Mouse (Mus musculus): ENCODE measurements around the gene Chga. TPM values are rescaled to one million over a fixed set of nuclear protein-coding genes. Genes with fewer than 3 reads are reported as not detected.

Chga gene
- polyA plus RNA-seq, 1 experiment from 2014 or later: 194 TPM

- WGBS: 5% methylated on average over 11 of the region's 11 CpGs
- H3K4me1 ChIP-seq (ENCODE audit: control insufficient read depth, insufficient read depth, low read length): peaks cover 8% of the 10 kb centered on the region
- no peak for ATAC-seq
- H3K27me3 ChIP-seq (ENCODE audit: control insufficient read depth, insufficient read depth, low read depth, low read length): no peaks in the 10 kb centered on the region
- no peaks in the 10 kb centered on the region for H3K9me3 ChIP-seq (replicated peaks; ENCODE audit: control insufficient read depth, low read length, poor library complexity, severe bottlenecking)
- no peak overlapping the region for H3K4me2 ChIP-seq (ENCODE audit: low read length)
- no peak overlapping the region for H3K27ac ChIP-seq (ENCODE audit: low read length)
- no peak overlapping the region for H3K4me3 ChIP-seq (ENCODE audit: low read depth, low read length)
- no peak overlapping the region for H3K9ac ChIP-seq (ENCODE audit: low read depth, low read length)
- no peaks in the 10 kb centered on the region for H3K36me3 ChIP-seq (ENCODE audit: control insufficient read depth, insufficient read depth, low read length)
Observed at GRCm38 (mm10) chr12:102550529-102550928, 4.2 kb upstream of the Chga start.

- no peak for ATAC-seq
- no peak overlapping the region for H3K27ac ChIP-seq (ENCODE audit: low read length)
- no peak overlapping the region for H3K4me2 ChIP-seq (ENCODE audit: low read length)
- peaks cover 14% of the 10 kb centered on the region for H3K4me1 ChIP-seq (ENCODE audit: control insufficient read depth, insufficient read depth, low read length)
- H3K4me3 ChIP-seq (ENCODE audit: low read depth, low read length): no peak overlapping the region
- no peaks in the 10 kb centered on the region for H3K36me3 ChIP-seq (ENCODE audit: control insufficient read depth, insufficient read depth, low read length)
- H3K9ac ChIP-seq (ENCODE audit: low read depth, low read length): no peak overlapping the region
- WGBS: 63% methylated on average over 3 of the region's 3 CpGs
- no peaks in the 10 kb centered on the region for H3K27me3 ChIP-seq (ENCODE audit: control insufficient read depth, insufficient read depth, low read depth, low read length)
- H3K9me3 ChIP-seq (replicated peaks; ENCODE audit: control insufficient read depth, low read length, poor library complexity, severe bottlenecking): no peaks in the 10 kb centered on the region
Observed at GRCm38 (mm10) chr12:102551186-102551585, 3.6 kb upstream of the Chga start.

DNA sequence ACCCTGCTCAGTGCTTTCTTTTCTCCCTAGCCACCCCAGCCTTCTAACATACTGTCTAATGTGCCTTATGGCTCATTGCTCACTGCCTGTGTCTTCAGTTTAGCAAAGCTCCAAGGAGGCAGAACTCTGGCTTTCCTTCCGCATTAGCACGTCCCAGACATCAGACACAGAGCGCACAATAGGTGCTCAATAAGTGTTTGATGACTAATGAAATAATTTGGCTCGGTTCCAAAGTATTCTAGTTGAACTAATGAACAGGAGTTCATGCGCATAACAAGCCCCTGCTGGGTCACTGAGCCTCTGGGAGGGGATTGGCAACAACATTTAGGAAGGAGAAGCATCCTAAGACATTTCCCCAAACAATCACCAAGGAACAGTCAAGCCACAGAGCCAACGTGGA, 2.8 kb upstream of the Chga start:
- no peak for ATAC-seq

DNA sequence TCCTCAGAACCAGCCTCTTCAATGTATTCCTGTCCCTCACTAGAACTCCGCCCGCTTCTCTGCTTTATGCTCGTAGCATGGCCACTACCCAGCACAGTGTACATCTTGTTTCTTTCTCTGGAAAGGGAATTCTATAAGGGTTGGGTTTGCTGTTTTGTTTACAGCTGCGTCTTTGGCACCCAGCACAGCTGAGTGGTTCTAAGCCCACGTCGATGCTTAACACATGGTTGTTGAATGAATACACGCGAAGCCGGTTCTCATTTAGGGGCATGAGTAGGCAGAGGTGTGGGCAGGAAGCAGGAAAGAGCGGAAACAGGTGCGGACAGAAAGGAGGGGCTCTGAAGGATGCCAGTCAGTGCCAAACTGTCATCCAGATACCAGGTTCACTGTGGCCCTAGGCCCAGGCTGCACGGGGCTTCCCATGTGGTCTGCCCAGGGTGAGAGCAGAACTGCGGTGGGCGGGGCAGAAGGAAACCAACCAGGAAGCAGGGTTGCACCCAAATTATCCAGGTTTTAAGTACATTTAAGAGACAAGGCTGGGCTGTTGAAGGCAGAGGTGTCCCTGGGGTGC, 979 bp upstream of the Chga start:
- Histone ChIP-seq H3K4me1 (ENCODE audit: control insufficient read depth, insufficient read depth, low read length) (peaks cover 15% of the 10 kb centered on the region), H3K9me3 (replicated peaks; ENCODE audit: control insufficient read depth, low read length, poor library complexity, severe bottlenecking) (no peaks in the 10 kb centered on the region), H3K4me3 (ENCODE audit: low read depth, low read length) (peak overlapping the region; percentile 86; the same call in 1 of the 2 replicates), H3K27me3 (ENCODE audit: control insufficient read depth, insufficient read depth, low read depth, low read length) (no peaks in the 10 kb centered on the region), H3K9ac (ENCODE audit: low read depth, low read length) (no peak overlapping the region), H3K36me3 (ENCODE audit: control insufficient read depth, insufficient read depth, low read length) (no peaks in the 10 kb centered on the region), H3K4me2 (ENCODE audit: low read length) (peak overlapping the region; percentile 96), H3K27ac (ENCODE audit: low read length) (no peak overlapping the region)
- peak; percentile 25; the same call in 1 of the 2 replicates for ATAC-seq
- 78% methylated on average over 14 of the region's 14 CpGs for WGBS

More for the DNA sequence above, 2.8 kb upstream of the Chga start:
- Histone ChIP-seq H3K4me2 (ENCODE audit: low read length) (no peak overlapping the region), H3K9ac (ENCODE audit: low read depth, low read length) (no peak overlapping the region), H3K4me3 (ENCODE audit: low read depth, low read length) (no peak overlapping the region), H3K36me3 (ENCODE audit: control insufficient read depth, insufficient read depth, low read length) (no peaks in the 10 kb centered on the region), H3K27ac (ENCODE audit: low read length) (no peak overlapping the region), H3K27me3 (ENCODE audit: control insufficient read depth, insufficient read depth, low read depth, low read length) (no peaks in the 10 kb centered on the region), H3K4me1 (ENCODE audit: control insufficient read depth, insufficient read depth, low read length) (peaks cover 15% of the 10 kb centered on the region), H3K9me3 (replicated peaks; ENCODE audit: control insufficient read depth, low read length, poor library complexity, severe bottlenecking) (no peaks in the 10 kb centered on the region)
- 52% methylated on average over 6 of the region's 6 CpGs for WGBS

- H3K36me3 ChIP-seq (ENCODE audit: control insufficient read depth, insufficient read depth, low read length): no peaks in the 10 kb centered on the region
- no peak overlapping the region for H3K27ac ChIP-seq (ENCODE audit: low read length)
- no peak for ATAC-seq
Observed at GRCm38 (mm10) chr12:102555850-102556249, 1.1 kb downstream of the Chga start.

GRCm38 (mm10) chr12:102557372-102557771, 2.6 kb downstream of the Chga start:
- Histone ChIP-seq H3K36me3 (ENCODE audit: control insufficient read depth, insufficient read depth, low read length) (no peaks in the 10 kb centered on the region), H3K27me3 (ENCODE audit: control insufficient read depth, insufficient read depth, low read depth, low read length) (no peaks in the 10 kb centered on the region), H3K9me3 (replicated peaks; ENCODE audit: control insufficient read depth, low read length, poor library complexity, severe bottlenecking) (no peaks in the 10 kb centered on the region), H3K9ac (ENCODE audit: low read depth, low read length) (no peak overlapping the region), H3K4me3 (ENCODE audit: low read depth, low read length) (no peak overlapping the region), H3K4me2 (ENCODE audit: low read length) (no peak overlapping the region), H3K4me1 (ENCODE audit: control insufficient read depth, insufficient read depth, low read length) (peaks cover 15% of the 10 kb centered on the region), H3K27ac (ENCODE audit: low read length) (no peak overlapping the region)
- ATAC-seq: no peak
- 92% methylated on average over 5 of the region's 5 CpGs for WGBS

More at GRCm38 (mm10) chr12:102555850-102556249, 1.1 kb downstream of the Chga start:
- no peaks in the 10 kb centered on the region for H3K27me3 ChIP-seq (ENCODE audit: control insufficient read depth, insufficient read depth, low read depth, low read length)
- peaks cover 15% of the 10 kb centered on the region for H3K4me1 ChIP-seq (ENCODE audit: control insufficient read depth, insufficient read depth, low read length)
- peak overlapping the region; percentile 86 for H3K4me3 ChIP-seq (ENCODE audit: low read depth, low read length)
- H3K9me3 ChIP-seq (replicated peaks; ENCODE audit: control insufficient read depth, low read length, poor library complexity, severe bottlenecking): no peaks in the 10 kb centered on the region
- peak overlapping the region; percentile 96 for H3K4me2 ChIP-seq (ENCODE audit: low read length)
- H3K9ac ChIP-seq (ENCODE audit: low read depth, low read length): peak overlapping the region; percentile 92
- WGBS: 37% methylated on average over 3 of the region's 3 CpGs

DNA sequence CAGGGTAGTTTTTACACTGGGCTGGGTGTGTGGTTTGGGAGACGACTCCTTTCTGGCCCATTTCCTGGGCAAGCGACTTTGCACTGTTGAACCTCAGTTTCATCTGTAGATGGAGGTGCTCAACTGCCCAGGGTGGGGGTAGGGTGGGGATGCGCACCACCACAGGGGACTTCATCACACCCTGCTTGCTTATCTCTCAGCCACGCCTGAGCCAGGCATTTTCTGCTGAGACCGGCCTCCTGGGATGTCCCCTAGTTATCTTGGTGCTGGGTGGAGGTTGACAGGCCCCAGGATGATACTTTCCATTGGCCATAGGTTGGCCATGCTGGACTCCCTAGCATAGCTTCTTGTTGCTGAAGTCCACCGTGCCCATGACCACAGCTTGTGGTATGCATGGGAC, 10.3 kb downstream of the Chga start:
- 84% methylated on average over 6 of the region's 6 CpGs for WGBS
- H3K9me3 ChIP-seq (replicated peaks; ENCODE audit: control insufficient read depth, low read length, poor library complexity, severe bottlenecking): no peaks in the 10 kb centered on the region
- no peak for ATAC-seq
- H3K36me3 ChIP-seq (ENCODE audit: control insufficient read depth, insufficient read depth, low read length): peaks cover 6% of the 10 kb centered on the region
- H3K27me3 ChIP-seq (ENCODE audit: control insufficient read depth, insufficient read depth, low read depth, low read length): no peaks in the 10 kb centered on the region
- H3K27ac ChIP-seq (ENCODE audit: low read length): no peak overlapping the region
- no peaks in the 10 kb centered on the region for H3K4me1 ChIP-seq (ENCODE audit: control insufficient read depth, insufficient read depth, low read length)
- no peak overlapping the region for H3K9ac ChIP-seq (ENCODE audit: low read depth, low read length)
- H3K4me3 ChIP-seq (ENCODE audit: low read depth, low read length): no peak overlapping the region
- H3K4me2 ChIP-seq (ENCODE audit: low read length): no peak overlapping the region

GRCm38 (mm10) chr12:102566951-102567350, 12.2 kb downstream of the Chga start:
- H3K9me3 ChIP-seq (replicated peaks; ENCODE audit: control insufficient read depth, low read length, poor library complexity, severe bottlenecking): no peaks in the 10 kb centered on the region
- WGBS: 87% methylated on average over 2 of the region's 2 CpGs
- H3K36me3 ChIP-seq (ENCODE audit: control insufficient read depth, insufficient read depth, low read length): peaks cover 7% of the 10 kb centered on the region
- H3K4me2 ChIP-seq (ENCODE audit: low read length): no peak overlapping the region
- no peak overlapping the region for H3K9ac ChIP-seq (ENCODE audit: low read depth, low read length)
- H3K27me3 ChIP-seq (ENCODE audit: control insufficient read depth, insufficient read depth, low read depth, low read length): no peaks in the 10 kb centered on the region
- no peak overlapping the region for H3K27ac ChIP-seq (ENCODE audit: low read length)
- no peak for ATAC-seq
- no peaks in the 10 kb centered on the region for H3K4me1 ChIP-seq (ENCODE audit: control insufficient read depth, insufficient read depth, low read length)
- H3K4me3 ChIP-seq (ENCODE audit: low read depth, low read length): no peak overlapping the region

- no peak overlapping the region for H3K4me2 ChIP-seq (ENCODE audit: low read length)
- H3K27me3 ChIP-seq (ENCODE audit: control insufficient read depth, insufficient read depth, low read depth, low read length): no peaks in the 10 kb centered on the region
- WGBS: 78% methylated on average over 7 of the region's 7 CpGs
- no peak for ATAC-seq
- H3K36me3 ChIP-seq (ENCODE audit: control insufficient read depth, insufficient read depth, low read length): peaks cover 5% of the 10 kb centered on the region
- H3K27ac ChIP-seq (ENCODE audit: low read length): no peak overlapping the region
- H3K4me1 ChIP-seq (ENCODE audit: control insufficient read depth, insufficient read depth, low read length): no peaks in the 10 kb centered on the region
- H3K9ac ChIP-seq (ENCODE audit: low read depth, low read length): no peak overlapping the region
- no peak overlapping the region for H3K4me3 ChIP-seq (ENCODE audit: low read depth, low read length)
- no peaks in the 10 kb centered on the region for H3K9me3 ChIP-seq (replicated peaks; ENCODE audit: control insufficient read depth, low read length, poor library complexity, severe bottlenecking)
Observed at GRCm38 (mm10) chr12:102568219-102568618, 13.4 kb downstream of the Chga start.
